Mouse (Mus musculus) forebrain, embryonic 11.5 days (tissue): ENCODE measurements around the gene Hacd2. TPM values are rescaled to one million over a fixed set of nuclear protein-coding genes. Genes with fewer than 3 reads are reported as not detected.

Experiments used
- ATAC-seq: fragments of 200-750 bp; cut with Nextera tagmentation; replicated peaks from 2 replicates; pipeline ENCODE4 v1.8.0; 2017; ENCODE audit warnings: moderate TSS enrichment; ENCODE audit not compliant: low FRiP score
- DNase-seq: peaks from one replicate; pipeline ENCODE4 v3.0.0-alpha.2; 2017; ENCODE audit warnings: low spot score
- H3K27ac ChIP-seq: fragments of 300-500 bp; sonication (generic); 2 replicates; pipeline ENCODE4 v1.5.1; 2014; ENCODE audit warnings: low read depth, low read length
- H3K27me3 ChIP-seq: fragments of 300-500 bp; sonication (generic); 2 replicates; pipeline ENCODE4 v1.6.1; 2014; ENCODE audit warnings: mild to moderate bottlenecking, low read length, mixed read lengths; ENCODE audit not compliant: control insufficient read depth, insufficient read depth
- H3K36me3 ChIP-seq: fragments of 300-500 bp; sonication (generic); 2 replicates; pipeline ENCODE4 v1.6.1; 2014; ENCODE audit warnings: mild to moderate bottlenecking, low read length, moderate library complexity, mixed read lengths; ENCODE audit not compliant: control insufficient read depth, insufficient read depth
- H3K4me1 ChIP-seq: fragments of 300-500 bp; sonication (generic); replicated peaks from 2 replicates; pipeline ENCODE4 v1.6.1; 2014; ENCODE audit warnings: low read length, mixed read lengths; ENCODE audit not compliant: control insufficient read depth, insufficient read depth
- H3K4me2 ChIP-seq: fragments of 300-500 bp; sonication (generic); 2 replicates; pipeline ENCODE4 v1.6.1; 2014; ENCODE audit warnings: low read depth, mild to moderate bottlenecking, low read length, moderate library complexity, mixed read lengths; ENCODE audit not compliant: severe bottlenecking
- H3K4me3 ChIP-seq: fragments of 300-500 bp; sonication (generic); 2 replicates; pipeline ENCODE4 v1.5.1; 2014; ENCODE audit warnings: low read depth, low read length
- H3K9ac ChIP-seq: fragments of 300-500 bp; sonication (generic); 2 replicates; pipeline ENCODE4 v1.6.1; 2014; ENCODE audit warnings: low read length
- H3K9me3 ChIP-seq: fragments of 300-500 bp; sonication (generic); 2 replicates; pipeline ENCODE4 v1.6.1; 2016; ENCODE audit warnings: low read length, mixed read lengths; ENCODE audit not compliant: control insufficient read depth
- WGBS: fragments of 180-500 bp; shearing (Covaris S2); extraction: QIAGEN DNeasy Blood & Tissue Kit; methylation state at CpG from one replicate; pipeline ENCODE4 v1.1.7; 2014; 5-methylcytosine and 5-hydroxymethylcytosine counted together
- polyA plus RNA-seq: library from polyadenylated mRNA; unstranded; fragments of >200 nt; fragmentation: Nextera tagmentation; extraction: Ambion mirVana; gene quantifications from 2 replicates; pipeline ENCODE4 v1.2.1, GENCODE M21; 2014

Gene Hacd2
- polyA plus RNA-seq, 1 experiment from 2014 or later = 33.9 TPM

DNA sequence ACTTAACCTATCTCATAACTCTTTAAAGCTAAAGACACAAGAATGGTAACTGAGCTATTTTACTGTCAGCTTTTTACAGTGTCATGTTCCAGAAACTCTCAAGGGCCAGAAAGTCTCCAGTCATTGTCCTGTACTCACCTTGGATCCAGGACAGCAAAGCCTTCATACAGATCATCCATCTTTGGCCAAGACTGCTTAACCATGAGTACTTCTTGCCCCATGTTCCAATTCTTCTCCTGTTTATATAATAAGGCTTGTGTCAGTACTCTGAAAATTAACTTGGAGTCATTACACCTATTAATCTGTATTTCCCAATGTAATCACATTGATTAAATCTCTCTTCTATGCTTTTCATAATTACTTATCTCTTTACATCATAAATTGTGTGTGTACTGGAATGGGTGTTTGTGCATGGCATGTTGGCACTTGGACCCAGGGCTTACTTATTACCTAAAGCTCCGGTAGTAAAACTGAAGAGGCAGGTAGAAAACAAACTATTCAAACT lies 3.7 kb upstream of the Hacd2 start:
- no peak overlapping the region for H3K4me2 ChIP-seq
- no peak for ATAC-seq
- peaks cover 2% of the 10 kb centered on the region; the same call in 1 of the 2 replicates for H3K27me3 ChIP-seq
- no peak overlapping the region for H3K27ac ChIP-seq
- 92% methylated on average over 1 of the region's 1 CpGs for WGBS
- no peak overlapping the region for H3K4me3 ChIP-seq
- DNase-seq = no peak
- no peak overlapping the region for H3K9ac ChIP-seq
- H3K9me3 ChIP-seq = no peaks in the 10 kb centered on the region; the same call in 1 of the 2 replicates
- no peaks in the 10 kb centered on the region for H3K36me3 ChIP-seq
- no peaks in the 10 kb centered on the region for H3K4me1 ChIP-seq

DNA sequence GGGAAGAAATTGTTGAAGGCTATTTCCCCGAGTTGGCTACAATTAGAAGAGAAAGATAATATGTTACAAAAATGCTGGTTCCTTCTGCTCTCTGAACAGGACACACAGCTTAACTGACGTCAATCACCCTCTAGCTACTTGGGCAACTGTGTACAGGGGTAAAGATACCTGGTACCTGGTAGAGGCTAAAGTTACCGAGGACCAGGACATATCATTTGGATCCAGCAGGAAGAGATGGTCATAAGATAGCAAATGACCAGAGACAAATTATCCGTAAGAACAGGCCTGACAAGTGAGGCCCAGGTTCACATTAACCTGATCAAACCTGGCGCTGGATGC lies 356 bp upstream of the Hacd2 start:
- ATAC-seq (no peak), DNase-seq (no peak)
- peak overlapping the region; percentile 87 for H3K4me3 ChIP-seq
- no peaks in the 10 kb centered on the region; the same call in 1 of the 2 replicates for H3K9me3 ChIP-seq
- H3K36me3 ChIP-seq = no peaks in the 10 kb centered on the region
- WGBS = 55% methylated on average over 5 of the region's 5 CpGs
- H3K27ac ChIP-seq = no peak overlapping the region
- peaks cover 2% of the 10 kb centered on the region; the same call in 1 of the 2 replicates for H3K27me3 ChIP-seq
- H3K4me2 ChIP-seq = peak overlapping the region; percentile 68; the same call in 1 of the 2 replicates
- H3K4me1 ChIP-seq = no peaks in the 10 kb centered on the region
- H3K9ac ChIP-seq = no peak overlapping the region

DNA sequence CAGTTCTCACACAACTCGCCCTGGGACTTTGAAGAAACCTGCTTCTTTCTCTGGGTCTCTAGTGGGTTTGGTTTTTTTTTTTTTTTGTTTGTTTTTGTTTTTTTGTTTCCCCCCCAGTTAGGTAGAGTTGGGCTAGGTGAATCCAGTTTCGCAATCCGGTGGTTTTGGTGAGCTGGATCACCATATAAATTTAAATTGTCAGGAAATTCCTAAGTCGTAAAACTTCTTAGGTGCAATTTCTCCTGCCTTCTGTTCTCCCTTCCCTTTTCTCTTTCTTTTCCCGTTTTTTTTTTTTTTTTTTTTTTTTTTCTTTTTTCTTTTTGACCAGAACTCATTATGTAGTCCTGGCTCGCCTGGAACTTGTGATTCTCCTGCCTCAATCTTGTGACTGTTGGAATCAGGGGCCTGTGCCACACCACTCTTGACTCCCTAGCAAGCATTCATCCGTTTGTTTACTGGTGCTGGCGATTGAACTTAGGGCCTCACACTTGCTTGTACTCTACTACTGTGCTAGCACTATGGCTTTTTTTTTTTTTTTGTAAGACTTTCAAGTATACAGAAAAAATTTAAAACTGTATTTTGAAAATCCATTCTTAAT lies 1.0 kb downstream of the Hacd2 start:
- Histone ChIP-seq H3K27ac (0 out of 2 replicates have a peak overlapping the region, but pooled peaks have one; percentile 59), H3K9ac (peak overlapping the region; percentile 85), H3K4me2 (peak overlapping the region; percentile 68), H3K27me3 (peaks cover 2% of the 10 kb centered on the region; the same call in 1 of the 2 replicates), H3K4me3 (peak overlapping the region; percentile 87), H3K36me3 (no peaks in the 10 kb centered on the region), H3K4me1 (no peaks in the 10 kb centered on the region), H3K9me3 (no peaks in the 10 kb centered on the region; the same call in 1 of the 2 replicates)
- WGBS = 6% methylated on average over 8 of the region's 8 CpGs
- DNase-seq (no peak), ATAC-seq (no peak)

DNA sequence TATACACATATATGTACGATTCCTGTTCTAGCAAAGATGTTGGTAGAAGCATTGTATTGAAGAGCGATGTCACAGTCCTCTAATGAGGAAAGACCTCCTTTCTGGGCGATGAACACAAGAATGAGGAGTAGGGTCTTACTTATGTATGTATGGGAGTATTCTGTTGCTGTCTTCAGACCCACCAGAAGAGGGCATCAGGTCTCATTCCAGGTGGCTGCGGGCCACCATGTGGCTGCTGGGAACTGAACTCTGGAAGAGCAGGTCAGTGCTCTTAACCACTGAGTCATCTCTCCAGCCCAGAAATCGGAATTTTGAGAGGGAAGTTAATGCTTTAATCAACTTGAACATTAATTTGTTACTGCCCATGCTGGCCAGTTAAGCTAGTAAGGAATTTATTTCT lies 2.1 kb downstream of the Hacd2 start:
- Histone ChIP-seq H3K27ac (no peak overlapping the region), H3K9ac (no peak overlapping the region), H3K4me3 (no peak overlapping the region), H3K9me3 (no peaks in the 10 kb centered on the region; the same call in 1 of the 2 replicates), H3K36me3 (no peaks in the 10 kb centered on the region), H3K4me2 (no peak overlapping the region), H3K4me1 (no peaks in the 10 kb centered on the region), H3K27me3 (peaks cover 2% of the 10 kb centered on the region; the same call in 1 of the 2 replicates)
- WGBS = 82% methylated on average over 5 of the region's 5 CpGs
- no peak for DNase-seq
- no peak for ATAC-seq

DNA sequence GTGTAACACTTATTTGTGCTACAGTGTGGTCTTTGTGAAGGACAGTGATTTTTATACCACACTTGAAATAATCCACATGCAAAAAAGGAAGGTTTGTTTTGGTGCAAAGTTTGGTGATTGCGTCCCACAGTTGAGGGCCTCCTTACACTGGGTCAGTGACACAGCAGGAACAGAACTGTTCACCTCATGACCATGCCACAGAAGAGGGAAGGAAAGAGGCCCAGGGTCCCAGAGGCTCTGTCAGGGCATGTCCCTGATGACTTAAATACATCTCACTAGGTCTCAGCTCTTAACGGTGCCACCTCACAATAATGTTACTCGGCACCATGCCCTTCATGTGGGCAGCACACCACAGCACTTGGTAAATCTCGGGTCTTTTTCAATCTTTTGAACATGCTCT lies 3.1 kb downstream of the Hacd2 start:
- ATAC-seq (no peak), DNase-seq (no peak)
- Histone ChIP-seq H3K9me3 (no peaks in the 10 kb centered on the region; the same call in 1 of the 2 replicates), H3K27me3 (no peaks in the 10 kb centered on the region), H3K9ac (no peak overlapping the region), H3K4me2 (no peak overlapping the region), H3K36me3 (no peaks in the 10 kb centered on the region), H3K4me1 (no peaks in the 10 kb centered on the region), H3K27ac (no peak overlapping the region), H3K4me3 (no peak overlapping the region)
- WGBS = 96% methylated on average over 4 of the region's 4 CpGs

DNA sequence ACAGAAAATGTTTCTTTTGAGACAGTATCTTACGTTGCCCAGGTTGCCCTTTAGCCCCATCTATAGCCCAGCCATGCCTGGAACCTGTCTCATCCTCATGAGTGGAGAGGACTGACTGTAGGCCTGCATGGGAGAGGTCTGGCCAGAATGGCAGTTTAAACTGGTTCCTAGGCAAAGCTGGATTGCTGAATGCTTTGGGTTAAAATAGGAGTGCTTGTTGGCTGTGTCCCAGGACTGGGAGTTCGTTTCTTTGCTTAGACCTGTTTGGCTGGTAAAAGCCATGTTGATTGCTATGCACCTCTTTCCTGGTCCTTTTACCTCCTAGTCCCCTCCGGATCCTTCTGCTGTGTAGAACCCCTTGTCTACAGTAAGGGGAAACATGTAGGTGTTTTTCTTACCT lies 11.0 kb downstream of the Hacd2 start:
- Histone ChIP-seq H3K4me3 (no peak overlapping the region), H3K4me1 (peaks cover under 1% of the 10 kb centered on the region; the same call in 1 of the 2 replicates), H3K27ac (no peak overlapping the region), H3K27me3 (no peaks in the 10 kb centered on the region), H3K4me2 (no peak overlapping the region), H3K36me3 (no peaks in the 10 kb centered on the region; the same call in 1 of the 2 replicates), H3K9ac (no peak overlapping the region), H3K9me3 (no peaks in the 10 kb centered on the region)
- WGBS = 89% methylated on average over 3 of the region's 3 CpGs
- no peak for DNase-seq
- ATAC-seq = no peak

DNA sequence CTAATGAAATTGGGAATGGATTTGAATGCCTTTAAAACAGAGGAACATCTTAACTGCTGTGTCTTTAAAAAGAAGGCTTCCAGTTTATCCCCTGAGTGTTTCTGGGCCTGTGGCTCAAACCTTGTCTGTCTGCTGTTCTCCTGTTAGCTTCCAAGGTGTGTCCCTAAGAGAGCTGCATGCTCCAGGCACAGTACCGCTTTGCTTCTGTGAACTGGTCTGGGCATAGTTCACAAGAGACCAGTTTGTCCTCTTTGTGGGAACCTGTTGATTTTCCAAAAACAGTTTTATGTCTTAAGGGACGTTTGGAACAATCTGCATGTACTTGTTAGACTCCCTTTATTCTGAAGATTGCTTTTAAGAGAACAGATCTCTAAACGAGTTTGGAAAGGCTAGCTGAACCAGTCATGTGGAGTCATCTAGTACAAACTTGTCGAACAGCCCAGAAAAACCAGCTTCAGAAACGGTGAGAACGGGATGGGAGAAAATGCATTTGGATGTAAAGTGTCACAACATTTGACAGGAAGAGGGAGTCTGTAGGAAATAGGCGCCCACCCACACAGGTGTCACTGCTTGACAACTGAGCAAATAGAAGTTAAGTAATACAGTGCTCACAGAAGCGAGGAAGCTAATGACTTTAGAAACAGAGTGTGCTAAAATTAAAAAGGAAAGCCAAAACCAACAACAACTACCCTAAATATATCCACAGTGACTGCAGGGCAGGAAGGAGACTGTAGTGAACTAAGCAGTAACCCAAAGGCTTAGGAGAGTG lies 11.8 kb downstream of the Hacd2 start:
- no peaks in the 10 kb centered on the region for H3K9me3 ChIP-seq
- WGBS = 82% methylated on average over 8 of the region's 8 CpGs
- no peak for ATAC-seq
- no peaks in the 10 kb centered on the region for H3K27me3 ChIP-seq
- no peak overlapping the region for H3K4me2 ChIP-seq
- no peak for DNase-seq
- no peak overlapping the region for H3K9ac ChIP-seq
- no peaks in the 10 kb centered on the region; the same call in 1 of the 2 replicates for H3K36me3 ChIP-seq
- peaks cover 2% of the 10 kb centered on the region; the same call in 1 of the 2 replicates for H3K4me1 ChIP-seq
- H3K4me3 ChIP-seq = no peak overlapping the region
- H3K27ac ChIP-seq = no peak overlapping the region

DNA sequence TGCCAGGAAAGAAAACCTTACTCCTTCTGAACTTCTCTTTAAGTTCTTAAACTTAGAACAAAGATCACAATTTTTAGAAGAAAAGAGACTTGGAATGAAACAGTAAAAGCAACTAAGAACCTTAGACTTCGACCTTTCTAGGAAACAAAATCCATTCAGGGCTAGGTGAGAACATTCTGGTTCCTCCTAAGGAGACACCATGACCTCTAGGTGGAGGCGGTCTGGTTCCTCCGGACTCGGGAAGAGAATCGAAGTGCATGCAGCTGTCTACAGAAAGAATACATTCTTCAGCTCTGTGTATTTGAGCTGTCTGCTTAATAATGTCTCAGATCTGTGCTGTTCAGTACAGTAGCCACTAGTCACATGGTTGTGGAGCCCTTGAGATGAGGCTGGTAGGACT lies 12.7 kb downstream of the Hacd2 start:
- no peak overlapping the region for H3K27ac ChIP-seq
- no peak overlapping the region for H3K9ac ChIP-seq
- ATAC-seq = no peak
- no peak overlapping the region for H3K4me2 ChIP-seq
- H3K4me3 ChIP-seq = no peak overlapping the region
- H3K4me1 ChIP-seq = peaks cover 2% of the 10 kb centered on the region; the same call in 1 of the 2 replicates
- H3K36me3 ChIP-seq = no peaks in the 10 kb centered on the region; the same call in 1 of the 2 replicates
- DNase-seq = no peak
- H3K27me3 ChIP-seq = no peaks in the 10 kb centered on the region
- no peaks in the 10 kb centered on the region for H3K9me3 ChIP-seq
- WGBS = 89% methylated on average over 5 of the region's 5 CpGs
